Mouse (Mus musculus) embryonic facial prominence, embryonic 12.5 days (tissue): ENCODE measurements around the gene Gen1. TPM values are rescaled to one million over a fixed set of nuclear protein-coding genes. Genes with fewer than 3 reads are reported as not detected.

ENCODE experiments used
- ATAC-seq: fragments of 200-750 bp; cut with Nextera tagmentation; 2 replicates; pipeline ENCODE4 v1.8.0; 2017; ENCODE audit not compliant: insufficient number of reproducible peaks, insufficient read depth, low FRiP score, low TSS enrichment
- H3K27ac ChIP-seq: fragments of 300-500 bp; sonication (generic); 2 replicates; pipeline ENCODE4 v1.5.1; 2016; ENCODE audit warnings: mild to moderate bottlenecking
- H3K27me3 ChIP-seq: fragments of 300-500 bp; sonication (generic); 2 replicates; pipeline ENCODE4 v1.6.1; 2016; ENCODE audit warnings: mild to moderate bottlenecking, moderate library complexity
- H3K36me3 ChIP-seq: fragments of 300-500 bp; sonication (generic); 2 replicates; pipeline ENCODE4 v1.6.1; 2016; ENCODE audit warnings: mild to moderate bottlenecking
- H3K4me1 ChIP-seq: fragments of 300-500 bp; sonication (generic); 2 replicates; pipeline ENCODE4 v1.6.1; 2016
- H3K4me2 ChIP-seq: fragments of 300-500 bp; sonication (generic); replicated peaks from 2 replicates; pipeline ENCODE4 v1.6.1; 2016; ENCODE audit warnings: mild to moderate bottlenecking, moderate library complexity
- H3K4me3 ChIP-seq: fragments of 300-500 bp; sonication (generic); 2 replicates; pipeline ENCODE4 v1.5.1; 2016; ENCODE audit warnings: mild to moderate bottlenecking
- H3K9ac ChIP-seq: fragments of 300-500 bp; sonication (generic); 2 replicates; pipeline ENCODE4 v1.6.1; 2016; ENCODE audit warnings: mild to moderate bottlenecking, moderate library complexity
- H3K9me3 ChIP-seq: fragments of 300-500 bp; sonication (generic); 2 replicates; pipeline ENCODE4 v1.6.1; 2016; ENCODE audit warnings: mild to moderate bottlenecking, moderate library complexity
- WGBS: fragments of 180-500 bp; shearing (Covaris S2); methylation state at CpG from one replicate; pipeline ENCODE4 v1.1.7; 2016; 5-methylcytosine and 5-hydroxymethylcytosine counted together
- polyA plus RNA-seq: library from polyadenylated mRNA; unstranded; fragments of >200 nt; fragmentation: Nextera tagmentation; extraction: Ambion mirVana; gene quantifications from 2 replicates; pipeline ENCODE4 v1.2.1, GENCODE M21; 2016

The Gen1 gene
- polyA plus RNA-seq, 1 experiment from 2014 or later, result 13.2 TPM

DNA sequence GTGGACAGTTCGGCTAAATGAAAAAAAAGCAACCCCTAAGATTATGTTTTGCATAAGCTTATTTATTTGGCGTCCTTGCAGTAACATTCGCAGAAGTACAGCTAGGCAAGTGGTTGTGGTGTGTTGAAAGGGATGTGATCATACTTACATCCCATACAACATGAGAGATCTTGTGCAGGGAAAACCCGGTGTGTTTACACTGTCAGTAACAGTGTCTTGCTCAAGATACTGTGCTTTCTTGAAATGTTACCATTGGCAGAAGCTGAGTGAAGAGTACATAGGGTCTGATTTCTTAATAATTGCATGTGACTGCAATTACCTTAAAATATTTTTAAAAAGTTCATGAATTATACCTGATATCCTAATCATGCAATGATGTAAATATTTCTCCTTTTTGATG lies 7.0 kb upstream of the Gen1 start:
- H3K4me2 ChIP-seq, result no peak overlapping the region
- H3K9ac ChIP-seq, result no peak overlapping the region
- ATAC-seq, result no peak
- no peaks in the 10 kb centered on the region for H3K9me3 ChIP-seq
- H3K27me3 ChIP-seq, result no peaks in the 10 kb centered on the region
- no peak overlapping the region for H3K4me3 ChIP-seq
- H3K4me1 ChIP-seq, result peaks cover 8% of the 10 kb centered on the region
- no peak overlapping the region for H3K27ac ChIP-seq
- peaks cover 27% of the 10 kb centered on the region for H3K36me3 ChIP-seq
- WGBS, result 91% methylated on average over 4 of the region's 4 CpGs

DNA sequence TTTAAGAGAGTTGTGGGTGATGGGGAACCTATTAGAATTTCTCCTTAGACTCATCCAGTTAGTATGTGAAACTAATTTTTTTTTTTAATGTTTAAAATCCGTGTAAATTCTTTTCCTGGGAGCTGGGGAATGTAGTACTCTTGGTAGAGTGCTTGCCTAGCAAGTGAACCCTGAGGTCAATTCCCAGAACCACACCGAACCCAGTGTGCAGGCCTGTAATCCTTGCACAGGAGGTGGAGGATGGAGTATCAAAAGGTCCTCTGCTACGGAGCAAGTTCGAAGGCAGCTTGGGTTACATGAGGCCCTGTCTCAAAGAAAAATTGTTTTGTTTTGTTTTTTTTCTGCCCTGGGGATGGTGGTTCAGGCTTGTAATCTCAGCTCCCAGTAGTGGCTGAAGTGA lies 1.4 kb upstream of the Gen1 start:
- under 1% methylated on average over 4 of the region's 4 CpGs for WGBS
- no peaks in the 10 kb centered on the region for H3K36me3 ChIP-seq

DNA sequence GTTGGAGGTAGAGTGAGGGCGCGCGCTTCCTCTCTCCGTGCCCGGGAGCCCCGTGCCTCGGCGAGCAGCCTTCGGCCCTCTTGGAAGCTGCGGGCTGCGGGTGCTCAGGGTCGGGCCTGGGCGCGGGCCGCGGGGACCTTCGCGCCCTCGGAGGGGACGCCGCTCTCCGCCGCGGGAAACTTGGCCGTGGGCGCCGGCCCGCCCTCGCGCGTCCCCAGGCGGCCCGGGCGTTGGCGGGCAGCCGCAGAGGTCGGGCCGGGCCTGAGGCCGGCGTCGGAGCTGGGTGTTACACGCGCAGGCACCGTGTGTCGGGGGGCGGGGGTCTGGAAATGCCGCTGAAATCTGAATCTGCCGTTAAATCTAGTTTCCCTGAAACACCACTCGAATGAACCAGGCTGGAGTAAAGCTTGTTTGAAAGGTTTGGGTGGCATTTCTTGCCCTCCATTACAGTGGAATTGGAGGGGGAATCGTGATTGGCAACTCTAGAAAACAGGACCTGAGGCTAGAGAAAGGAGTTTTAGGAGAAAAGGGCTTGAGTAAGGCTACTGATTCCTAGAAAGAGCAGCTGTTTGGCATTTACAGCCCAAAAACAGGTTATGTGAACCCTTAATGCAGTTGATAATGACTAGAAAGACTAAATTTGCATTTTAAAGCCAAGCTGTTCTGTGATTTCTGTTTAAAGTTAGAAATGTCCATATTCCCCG lies 833 bp upstream of the Gen1 start:
- Histone ChIP-seq H3K4me2 (peak overlapping the region; percentile 61), H3K27ac (peak overlapping the region; percentile 94), H3K36me3 (no peaks in the 10 kb centered on the region), H3K27me3 (no peaks in the 10 kb centered on the region), H3K9me3 (no peaks in the 10 kb centered on the region), H3K4me1 (peaks cover 15% of the 10 kb centered on the region), H3K9ac (peak overlapping the region; percentile 97), H3K4me3 (peak overlapping the region; percentile 93)
- under 1% methylated on average over 51 of the region's 51 CpGs for WGBS
- no peak; the same call in 1 of the 2 replicates for ATAC-seq

More for the DNA sequence above, 1.4 kb upstream of the Gen1 start:
- Histone ChIP-seq H3K4me2 (peak overlapping the region; percentile 61), H3K4me1 (peaks cover 15% of the 10 kb centered on the region), H3K4me3 (peak overlapping the region; percentile 93), H3K9ac (peak overlapping the region; percentile 97), H3K9me3 (no peaks in the 10 kb centered on the region), H3K27ac (peak overlapping the region; percentile 94; the same call in 1 of the 2 replicates), H3K27me3 (no peaks in the 10 kb centered on the region)
- no peak for ATAC-seq

DNA sequence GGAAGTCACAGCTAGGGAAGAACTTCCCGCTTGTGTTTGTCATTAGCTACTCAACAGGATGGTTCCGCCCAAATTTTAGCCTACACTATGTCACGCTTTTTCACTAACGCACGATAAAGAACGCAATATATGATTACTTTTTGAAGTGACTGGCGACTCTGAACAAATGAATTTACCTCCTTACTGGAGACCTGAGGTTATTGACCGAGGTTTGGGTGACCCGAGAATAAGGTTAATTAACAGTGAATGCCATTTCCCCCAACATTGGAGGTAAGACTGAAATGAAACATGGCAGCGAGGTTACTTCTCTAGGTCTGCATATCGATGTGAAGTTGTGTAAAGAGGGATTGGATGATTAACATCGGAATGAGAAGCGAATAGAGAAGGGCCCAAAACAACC lies 706 bp downstream of the Gen1 start:
- no peak overlapping the region for H3K27ac ChIP-seq
- WGBS, result 4% methylated on average over 13 of the region's 13 CpGs
- ATAC-seq, result no peak
- H3K9ac ChIP-seq, result peak overlapping the region; percentile 97
- H3K36me3 ChIP-seq, result no peaks in the 10 kb centered on the region
- no peaks in the 10 kb centered on the region for H3K9me3 ChIP-seq
- H3K4me3 ChIP-seq, result peak overlapping the region; percentile 93
- H3K4me2 ChIP-seq, result peak overlapping the region; percentile 82
- H3K27me3 ChIP-seq, result no peaks in the 10 kb centered on the region
- peaks cover 15% of the 10 kb centered on the region for H3K4me1 ChIP-seq

DNA sequence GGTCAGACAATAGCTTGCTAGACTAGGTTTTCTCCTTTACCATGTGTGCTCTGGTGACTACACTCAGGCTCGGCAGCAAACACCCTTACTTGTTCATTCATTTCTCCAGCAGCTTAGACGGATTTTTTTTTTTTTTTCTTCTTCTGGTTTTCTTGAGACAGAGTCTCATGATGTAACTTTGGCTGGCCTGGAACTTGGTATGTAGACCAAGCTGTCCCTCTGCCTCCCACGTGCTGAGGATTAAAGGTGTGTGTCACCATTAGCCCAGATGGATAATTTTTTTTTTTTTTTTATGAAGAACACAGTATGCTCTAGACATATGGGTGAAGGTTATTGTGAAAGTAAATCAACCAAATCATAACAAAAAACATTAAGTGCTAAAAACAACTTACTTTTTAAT lies 15.3 kb downstream of the Gen1 start:
- H3K27ac ChIP-seq, result no peak overlapping the region
- 77% methylated on average over 3 of the region's 3 CpGs for WGBS
- H3K36me3 ChIP-seq, result peaks cover 10% of the 10 kb centered on the region; the same call in 1 of the 2 replicates
- no peaks in the 10 kb centered on the region for H3K9me3 ChIP-seq
- no peak overlapping the region for H3K9ac ChIP-seq
- no peaks in the 10 kb centered on the region for H3K27me3 ChIP-seq
- no peak overlapping the region for H3K4me3 ChIP-seq
- H3K4me1 ChIP-seq, result no peaks in the 10 kb centered on the region
- no peak for ATAC-seq
- H3K4me2 ChIP-seq, result no peak overlapping the region

DNA sequence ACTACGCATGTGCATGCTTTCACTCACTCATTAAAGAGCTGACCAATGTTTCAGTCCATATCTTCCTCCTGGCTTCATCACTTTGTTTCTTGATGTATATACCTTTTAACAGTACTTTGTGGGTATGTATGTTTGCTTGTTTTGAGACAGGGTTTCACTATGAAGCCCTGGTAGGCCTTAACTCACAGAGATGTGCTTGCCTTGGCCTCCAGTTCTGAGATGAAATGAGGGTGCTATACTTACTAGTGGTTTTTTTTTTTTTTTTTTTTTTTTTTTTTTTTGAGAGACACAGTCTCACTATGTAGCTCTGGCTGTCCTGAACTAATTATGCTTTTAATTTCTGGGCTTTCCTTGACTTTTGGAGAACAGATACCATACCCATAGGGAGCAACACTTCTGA lies 18.1 kb downstream of the Gen1 start:
- Histone ChIP-seq H3K36me3 (peaks cover 11% of the 10 kb centered on the region), H3K27me3 (no peaks in the 10 kb centered on the region), H3K9me3 (no peaks in the 10 kb centered on the region), H3K4me1 (no peaks in the 10 kb centered on the region), H3K27ac (no peak overlapping the region), H3K4me2 (no peak overlapping the region), H3K9ac (no peak overlapping the region), H3K4me3 (no peak overlapping the region)
- 95% methylated on average over 1 of the region's 1 CpGs for WGBS
- no peak for ATAC-seq

DNA sequence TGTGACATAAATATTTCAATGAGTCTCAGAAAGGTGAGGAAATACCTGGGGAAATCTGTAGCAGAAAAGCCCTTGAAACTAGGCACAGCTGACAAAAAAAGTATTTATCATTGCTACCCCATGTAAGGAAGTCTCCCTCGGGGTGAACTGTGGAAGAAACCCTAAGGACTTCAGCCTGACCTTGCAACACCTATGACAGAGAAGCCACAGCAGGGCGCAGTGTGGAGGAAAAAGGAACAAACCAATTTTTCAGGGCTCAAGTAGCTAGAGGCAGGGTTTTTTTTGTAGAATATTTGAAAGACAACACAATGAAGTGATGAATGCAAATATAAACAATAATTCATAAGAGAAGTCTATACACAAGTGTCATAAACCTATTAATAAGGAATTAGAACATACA lies 29.6 kb downstream of the Gen1 start:
- ATAC-seq, result no peak
- H3K9me3 ChIP-seq, result no peaks in the 10 kb centered on the region
- peaks cover 5% of the 10 kb centered on the region; the same call in 1 of the 2 replicates for H3K36me3 ChIP-seq
- no peaks in the 10 kb centered on the region for H3K27me3 ChIP-seq
- 61% methylated on average over 2 of the region's 2 CpGs for WGBS
- no peak overlapping the region for H3K4me3 ChIP-seq
- no peak overlapping the region for H3K4me2 ChIP-seq
- no peak overlapping the region for H3K27ac ChIP-seq
- H3K4me1 ChIP-seq, result no peaks in the 10 kb centered on the region
- H3K9ac ChIP-seq, result no peak overlapping the region

DNA sequence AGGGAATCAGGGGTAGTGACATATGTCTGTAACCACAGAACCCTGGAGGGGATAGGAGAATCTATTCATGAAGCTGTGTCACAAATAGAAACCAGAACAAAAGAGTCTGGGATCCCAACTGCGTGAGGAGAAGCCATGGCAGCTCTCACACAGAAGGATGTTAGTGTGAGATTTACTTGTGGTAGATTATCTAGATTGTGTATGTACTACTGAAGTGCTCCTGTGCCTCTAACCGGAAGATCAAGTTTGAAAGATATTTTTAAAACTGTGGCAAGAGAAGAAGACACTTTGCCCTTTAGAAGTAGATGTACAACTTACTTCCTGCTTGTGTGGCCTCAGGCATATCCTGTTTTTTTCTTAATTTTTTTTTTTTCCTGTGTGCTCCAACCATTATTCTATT lies 35.3 kb downstream of the Gen1 start:
- WGBS, result 73% methylated on average over 2 of the region's 2 CpGs

DNA sequence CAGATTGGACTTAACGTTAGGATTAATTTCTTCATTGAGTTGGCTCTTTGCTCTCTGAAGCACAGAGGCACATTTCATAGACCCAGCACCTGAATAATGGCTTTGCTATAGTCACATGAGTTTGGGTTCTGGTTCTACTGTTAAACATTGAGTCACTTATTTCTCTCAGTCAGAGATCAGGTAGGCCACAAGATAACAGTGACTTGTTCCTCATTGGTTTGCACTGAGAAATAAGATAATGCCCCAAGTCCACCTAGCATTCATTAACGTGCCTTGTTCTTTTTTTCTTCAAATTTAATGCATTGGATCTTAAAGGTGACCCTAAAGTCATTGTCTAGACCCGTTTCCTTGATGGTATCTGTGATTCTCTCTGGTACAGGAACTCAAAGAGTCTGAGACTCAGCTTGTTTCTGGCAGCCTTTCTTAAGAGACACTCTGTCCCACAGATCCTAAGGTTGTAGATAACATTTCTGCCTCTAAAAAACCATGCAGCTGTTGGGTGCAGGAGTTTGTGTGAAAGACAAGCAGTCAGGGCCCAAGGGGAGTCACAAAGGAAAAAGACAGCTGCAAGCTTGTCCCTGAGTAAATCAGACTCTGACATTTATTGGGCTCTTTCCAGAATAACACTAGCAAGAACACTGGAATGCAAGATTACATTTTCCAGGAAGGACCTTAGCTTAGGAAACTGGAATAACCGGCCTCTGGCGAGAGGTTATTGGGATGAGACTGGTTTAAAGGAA lies 38.9 kb downstream of the Gen1 start:
- H3K9me3 ChIP-seq, result no peaks in the 10 kb centered on the region
- 75% methylated on average over 5 of the region's 5 CpGs for WGBS

More for the DNA sequence above, 35.3 kb downstream of the Gen1 start:
- Histone ChIP-seq H3K4me3 (no peak overlapping the region), H3K4me2 (no peak overlapping the region), H3K27me3 (no peaks in the 10 kb centered on the region), H3K9me3 (no peaks in the 10 kb centered on the region), H3K27ac (no peak overlapping the region), H3K4me1 (no peaks in the 10 kb centered on the region), H3K36me3 (no peaks in the 10 kb centered on the region), H3K9ac (no peak overlapping the region)
- ATAC-seq, result no peak

DNA sequence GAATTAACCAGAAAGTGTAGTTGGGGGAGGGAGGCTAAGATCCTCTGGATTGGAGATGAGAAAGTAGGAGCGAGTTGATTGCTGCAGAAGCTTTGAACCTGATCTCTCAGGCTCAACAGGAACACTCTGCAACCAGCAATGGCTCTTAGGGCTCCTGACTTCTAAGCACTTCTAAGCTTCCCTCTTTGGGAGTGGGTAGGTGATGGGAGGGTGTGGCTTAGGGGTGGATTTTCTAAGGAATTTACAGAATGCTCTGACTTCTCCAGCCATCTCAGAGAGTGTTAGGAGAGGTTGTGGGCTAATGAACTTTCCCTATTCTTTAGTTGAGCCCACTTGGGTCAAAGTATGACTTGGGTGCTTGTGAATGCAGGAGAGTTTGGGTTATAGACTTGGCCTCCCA lies 39.5 kb downstream of the Gen1 start:
- ATAC-seq, result no peak
- Histone ChIP-seq H3K4me1 (peaks cover 6% of the 10 kb centered on the region; the same call in 1 of the 2 replicates), H3K27me3 (no peaks in the 10 kb centered on the region), H3K36me3 (no peaks in the 10 kb centered on the region), H3K4me3 (no peak overlapping the region), H3K9me3 (no peaks in the 10 kb centered on the region), H3K9ac (no peak overlapping the region), H3K27ac (no peak overlapping the region), H3K4me2 (no peak overlapping the region)
- 50% methylated on average over 1 of the region's 1 CpGs for WGBS

More for the DNA sequence above, 38.9 kb downstream of the Gen1 start:
- Histone ChIP-seq H3K4me3 (no peak overlapping the region), H3K27ac (no peak overlapping the region), H3K4me2 (no peak overlapping the region), H3K4me1 (0 out of 2 replicates have a peak, but pooled peaks cover 2% of the 10 kb centered on the region), H3K27me3 (no peaks in the 10 kb centered on the region), H3K36me3 (no peaks in the 10 kb centered on the region), H3K9ac (no peak overlapping the region)
- no peak for ATAC-seq

DNA sequence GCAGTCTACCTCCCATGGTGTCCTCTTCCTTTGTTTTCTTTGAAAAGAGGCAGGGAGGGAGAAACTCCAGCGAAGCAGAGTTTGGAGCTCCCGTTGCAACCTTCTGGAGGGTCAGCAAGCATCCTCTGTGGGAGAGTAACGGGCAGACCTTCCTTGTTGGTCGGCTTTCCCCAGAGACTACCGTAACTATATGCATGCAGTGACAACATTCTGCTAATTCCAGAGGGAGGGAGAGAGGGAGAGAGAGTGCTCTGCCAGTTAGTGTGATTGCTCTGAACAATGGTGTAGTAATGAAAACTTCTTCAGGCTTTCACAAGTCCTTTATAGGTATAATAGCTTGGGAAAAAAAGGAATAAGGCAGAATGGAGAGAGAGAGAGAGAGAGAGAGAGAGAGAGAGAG lies 40.9 kb downstream of the Gen1 start:
- H3K27ac ChIP-seq, result no peak overlapping the region
- no peak overlapping the region for H3K4me2 ChIP-seq
- H3K27me3 ChIP-seq, result no peaks in the 10 kb centered on the region
- no peak overlapping the region for H3K4me3 ChIP-seq
- H3K9me3 ChIP-seq, result no peaks in the 10 kb centered on the region
- WGBS, result 11% methylated on average over 5 of the region's 5 CpGs
- no peak; the same call in 1 of the 2 replicates for ATAC-seq
- H3K36me3 ChIP-seq, result no peaks in the 10 kb centered on the region
- peaks cover 6% of the 10 kb centered on the region; the same call in 1 of the 2 replicates for H3K4me1 ChIP-seq
- no peak overlapping the region for H3K9ac ChIP-seq

DNA sequence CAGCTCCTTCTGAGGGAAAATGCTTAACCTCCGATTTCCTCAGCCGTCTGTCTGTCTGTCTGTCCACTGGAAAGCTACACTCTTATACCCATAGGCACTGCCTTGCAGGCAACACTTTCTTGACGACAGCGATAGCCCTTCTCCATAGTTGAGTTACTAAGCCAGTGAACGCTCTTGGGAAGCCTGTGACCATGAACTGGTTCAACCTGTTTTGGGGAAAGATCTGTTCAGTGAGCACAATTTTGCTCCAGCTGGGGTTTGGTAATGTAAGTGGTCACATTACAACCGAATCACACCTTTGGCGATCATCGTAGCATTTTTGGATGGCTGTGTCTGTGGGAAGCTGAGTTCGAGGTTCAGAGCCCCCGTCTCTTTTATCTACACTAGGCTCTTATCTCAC lies 42.5 kb downstream of the Gen1 start:
- peaks cover 6% of the 10 kb centered on the region; the same call in 1 of the 2 replicates for H3K4me1 ChIP-seq
- 83% methylated on average over 10 of the region's 10 CpGs for WGBS
- no peaks in the 10 kb centered on the region for H3K9me3 ChIP-seq
- H3K27me3 ChIP-seq, result no peaks in the 10 kb centered on the region
- H3K27ac ChIP-seq, result no peak overlapping the region
- no peak overlapping the region for H3K4me2 ChIP-seq
- no peak overlapping the region for H3K4me3 ChIP-seq
- no peak overlapping the region for H3K9ac ChIP-seq
- ATAC-seq, result no peak
- no peaks in the 10 kb centered on the region for H3K36me3 ChIP-seq
